ENCODE assay signal across 11 mouse cellular contexts in the genomic region with DNA sequence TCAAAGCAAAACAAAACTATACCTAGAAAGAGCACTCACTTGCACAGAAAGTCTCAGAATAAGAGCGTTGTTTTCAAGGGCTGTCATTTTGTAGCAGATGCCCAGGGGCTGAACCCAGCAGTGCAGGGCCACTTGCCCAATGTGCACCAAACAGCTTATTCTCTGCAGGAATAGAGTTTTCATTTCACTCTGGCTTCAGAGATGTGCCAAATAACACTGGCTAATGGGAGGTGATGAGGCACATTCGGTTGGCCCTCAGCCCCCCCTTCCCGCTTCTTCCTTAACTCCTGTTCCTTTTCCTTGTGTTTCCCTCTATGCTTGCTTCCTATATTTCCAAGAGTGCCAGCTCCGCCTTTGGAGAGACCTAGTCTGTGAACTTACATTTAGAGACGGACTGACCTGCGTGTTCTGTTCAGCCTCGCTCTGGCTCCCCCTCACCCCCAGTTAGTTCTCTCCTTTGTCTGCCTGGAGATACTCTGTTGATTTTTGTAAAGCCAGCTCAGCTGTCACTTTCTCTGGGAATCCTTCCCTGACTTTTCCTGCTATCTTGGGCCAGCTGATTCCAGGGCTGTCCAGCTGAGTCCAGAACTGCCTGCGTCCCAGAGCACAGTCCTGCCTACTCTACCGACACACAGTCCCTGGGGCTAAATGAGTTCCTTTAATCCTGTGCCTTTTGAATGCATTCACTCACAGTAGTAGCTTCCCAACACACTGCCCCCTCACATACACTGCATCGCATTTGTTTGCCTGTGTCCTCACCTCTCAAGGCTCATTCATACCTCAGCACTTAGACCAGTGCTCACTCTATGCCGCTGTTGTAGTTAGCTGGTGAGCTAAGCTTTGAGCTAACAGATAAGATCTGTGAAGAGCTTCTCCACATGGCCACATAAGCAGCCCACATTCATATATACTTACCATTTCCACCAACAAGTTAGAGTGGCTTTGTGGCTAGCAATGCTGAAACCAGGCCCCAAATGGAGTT.
A peak's percentile ranks its signal among the peaks of the same experiment; 100 is the strongest.
DNase-seq lines count a peak whose midpoint lies in the region; ATAC-seq lines count a peak whose summit lies in the region.
"Had no signal": no experiment of that assay in that cellular context is flagged by ENCODE, and none has a peak within 500 bp of the region (broad histone marks: within the 10 kb centered on the region; RNA-seq: fewer than 3 reads in every experiment).

No protein-coding gene starts in this region.

- H3K9ac ChIP-seq in forebrain, embryonic 16.5 days (replicated peaks; ENCODE audit: low read depth, low read length) = no peak overlapping the region
- no peak overlapping the region for H3K9ac ChIP-seq in midbrain, embryonic 14.5 days (replicated peaks; ENCODE audit: low read length)
- H3K9ac ChIP-seq: liver, embryonic 13.5 days had no signal

- no peaks in the 10 kb centered on the region for H3K9me3 ChIP-seq in forebrain, embryonic 16.5 days (ENCODE audit: control insufficient read depth, low read length)
- H3K9me3 ChIP-seq in midbrain, embryonic 14.5 days (ENCODE audit: control insufficient read depth, low read length) = no peaks in the 10 kb centered on the region
- H3K9me3 ChIP-seq: liver, embryonic 13.5 days had no signal

- whole genome bisulfite sequencing in forebrain, embryonic 16.5 days = 6% methylated on average over 11 of the region's 11 CpGs
- WGBS in midbrain, embryonic 14.5 days = 8% methylated on average over 11 of the region's 11 CpGs

- intact Hi-C loops in heart, postnatal 14 days (cut with DNase I) = no loop called here

- H3K4me3 ChIP-seq in forebrain, embryonic 16.5 days (replicated peaks; ENCODE audit: low read length) = no peak overlapping the region
- no peak overlapping the region for H3K4me3 ChIP-seq in midbrain, embryonic 14.5 days (replicated peaks; ENCODE audit: low read depth, low read length)
- H3K4me3 ChIP-seq: liver, embryonic 13.5 days had no signal

- peaks cover 38% of the 10 kb centered on the region for H3K4me1 ChIP-seq in forebrain, embryonic 16.5 days (replicated peaks; ENCODE audit: control insufficient read depth, insufficient read depth, low read length)
- peaks cover 21% of the 10 kb centered on the region for H3K4me1 ChIP-seq in midbrain, embryonic 14.5 days (ENCODE audit: control insufficient read depth, insufficient read depth, low read length)
- H3K4me1 ChIP-seq: liver, embryonic 13.5 days had no signal

- H3K4me2 ChIP-seq in forebrain, embryonic 16.5 days (ENCODE audit: low read length) = peak overlapping the region; percentile 3
- peak overlapping the region; percentile 37 for H3K4me2 ChIP-seq in midbrain, embryonic 14.5 days (ENCODE audit: low read length)
- H3K4me2 ChIP-seq: liver, embryonic 13.5 days had no signal

- H3K27me3 ChIP-seq in forebrain, embryonic 16.5 days (replicated peaks; ENCODE audit: control insufficient read depth, insufficient read depth, low read length) = no peaks in the 10 kb centered on the region
- no peaks in the 10 kb centered on the region for H3K27me3 ChIP-seq in midbrain, embryonic 14.5 days (ENCODE audit: control insufficient read depth, insufficient read depth, low read length)
- H3K27me3 ChIP-seq: liver, embryonic 13.5 days had no signal

- peak overlapping the region; percentile 36; the same call in 1 of the 2 replicates for H3K27ac ChIP-seq in forebrain, embryonic 16.5 days (ENCODE audit: low read length)
- H3K27ac ChIP-seq in midbrain, embryonic 14.5 days (replicated peaks; ENCODE audit: low read depth, low read length) = peak overlapping the region; percentile 46
- H3K27ac ChIP-seq: liver, embryonic 13.5 days had no signal

- ATAC-seq in forebrain, embryonic 16.5 days = peak; percentile 64
- ATAC-seq in midbrain, embryonic 14.5 days (ENCODE audit: low FRiP score, low TSS enrichment) = peak; percentile 35; the same call in 1 of the 2 replicates
- no peak for ATAC-seq in erythroid progenitor cell, adult 5-6 weeks (replicated peaks; ENCODE audit: low FRiP score, poor library complexity, severe bottlenecking)

- no peaks in the 10 kb centered on the region for H3K36me3 ChIP-seq in forebrain, embryonic 16.5 days (ENCODE audit: control insufficient read depth, insufficient read depth)
- no peaks in the 10 kb centered on the region for H3K36me3 ChIP-seq in midbrain, embryonic 14.5 days (ENCODE audit: control insufficient read depth, insufficient read depth, low read length)
- H3K36me3 ChIP-seq: liver, embryonic 13.5 days had no signal

- DNase-seq in heart, adult 11 months = peak; percentile 64
- no peak for DNase-seq in heart, postnatal 14 days
- DNase-seq in brain, adult 2 months (ENCODE audit: low read depth, low spot score) = peak; percentile 21
- peak; percentile 51 for DNase-seq in midbrain, embryonic 14.5 days
- DNase-seq in yolk sac, embryonic 10.5 days (ENCODE audit: low spot score) = no peak
- no peak for DNase-seq in right cerebral cortex, adult 2 months (ENCODE audit: low spot score in 2 of 2)
- DNase-seq: cerebellum, postnatal 25 days; liver, embryonic 13.5 days; right cerebral cortex, postnatal 25 days had no signal

Comparison
In these comparisons a context has a peak if more than half of its experiments do, and no peak if none do; other contexts are left out.
1. DNase-seq: peak in heart, adult 11 months (single experiment), brain, adult 2 months (single experiment) and midbrain, embryonic 14.5 days (single experiment); none in heart, postnatal 14 days (0 of 2), yolk sac, embryonic 10.5 days (single experiment) and right cerebral cortex, adult 2 months (0 of 2).